Mouse (Mus musculus) neural tube, embryonic 15.5 days (tissue): ENCODE data around the gene Pgf. TPM values are rescaled to one million over a fixed set of nuclear protein-coding genes. Genes with fewer than 3 reads are reported as not detected.

Source experiments
- ATAC-seq: fragments of 200-750 bp; cut with Nextera tagmentation; 2 replicates; pipeline ENCODE4 v1.8.0; 2017; ENCODE audit warnings: mild to moderate bottlenecking, moderate TSS enrichment, moderate library complexity; ENCODE audit not compliant: low FRiP score
- H3K27ac ChIP-seq: fragments of 300-500 bp; sonication (generic); replicated peaks from 2 replicates; pipeline ENCODE4 v1.5.1; 2015; ENCODE audit warnings: mild to moderate bottlenecking, inconsistent platforms
- H3K27me3 ChIP-seq: fragments of 300-500 bp; sonication (generic); replicated peaks from 2 replicates; pipeline ENCODE4 v1.6.1; 2015; ENCODE audit warnings: inconsistent platforms
- H3K36me3 ChIP-seq: fragments of 300-500 bp; sonication (generic); 2 replicates; pipeline ENCODE4 v1.6.1; 2015; ENCODE audit warnings: inconsistent platforms
- H3K4me1 ChIP-seq: fragments of 300-500 bp; sonication (generic); 2 replicates; pipeline ENCODE4 v1.6.1; 2015; ENCODE audit warnings: inconsistent platforms
- H3K4me2 ChIP-seq: fragments of 300-500 bp; sonication (generic); 2 replicates; pipeline ENCODE4 v1.6.1; 2015; ENCODE audit warnings: inconsistent platforms, mild to moderate bottlenecking, moderate library complexity
- H3K4me3 ChIP-seq: fragments of 300-500 bp; sonication (generic); replicated peaks from 2 replicates; pipeline ENCODE4 v1.5.1; 2015; ENCODE audit warnings: mild to moderate bottlenecking, inconsistent platforms
- H3K9ac ChIP-seq: fragments of 300-500 bp; sonication (generic); replicated peaks from 2 replicates; pipeline ENCODE4 v1.6.1; 2015; ENCODE audit warnings: mild to moderate bottlenecking, inconsistent platforms
- H3K9me3 ChIP-seq: fragments of 300-500 bp; sonication (generic); replicated peaks from 2 replicates; pipeline ENCODE4 v1.6.1; 2016; ENCODE audit warnings: inconsistent platforms
- WGBS: fragments of 180-500 bp; shearing (Covaris S2); methylation state at CpG from one replicate; pipeline ENCODE4 v1.1.7; 2015; ENCODE audit warnings: mixed read lengths; 5-methylcytosine and 5-hydroxymethylcytosine counted together
- polyA plus RNA-seq: library from polyadenylated mRNA; unstranded; fragments of >200 nt; fragmentation: Nextera tagmentation; extraction: Ambion mirVana; gene quantifications from 2 replicates; pipeline ENCODE4 v1.2.1, GENCODE M21; 2015

The Pgf gene
- polyA plus RNA-seq, 1 experiment from 2014 or later: 11.1 TPM

- no peak overlapping the region for H3K27ac ChIP-seq
These were observed 8.8 kb upstream of the Pgf start for GRCm38 (mm10) chr12:85186361-85186760.

GRCm38 (mm10) chr12:85185810-85186209 lies 8.2 kb upstream of the Pgf start:
- Histone ChIP-seq H3K9me3 (no peaks in the 10 kb centered on the region), H3K27me3 (peaks cover 7% of the 10 kb centered on the region), H3K4me1 (peaks cover 18% of the 10 kb centered on the region), H3K36me3 (no peaks in the 10 kb centered on the region), H3K27ac (no peak overlapping the region), H3K4me2 (no peak overlapping the region), H3K4me3 (no peak overlapping the region), H3K9ac (no peak overlapping the region)
- ATAC-seq: no peak
- WGBS: 71% methylated on average over 8 of the region's 8 CpGs

More at GRCm38 (mm10) chr12:85186361-85186760, 8.8 kb upstream of the Pgf start:
- Histone ChIP-seq H3K4me2 (no peak overlapping the region), H3K9ac (no peak overlapping the region), H3K36me3 (no peaks in the 10 kb centered on the region), H3K27me3 (peaks cover 7% of the 10 kb centered on the region), H3K9me3 (no peaks in the 10 kb centered on the region), H3K4me3 (no peak overlapping the region), H3K4me1 (peaks cover 16% of the 10 kb centered on the region)
- 76% methylated on average over 7 of the region's 7 CpGs for WGBS
- ATAC-seq: no peak

GRCm38 (mm10) chr12:85184118-85184517 lies 6.5 kb upstream of the Pgf start:
- Histone ChIP-seq H3K4me3 (no peak overlapping the region), H3K9ac (no peak overlapping the region), H3K36me3 (no peaks in the 10 kb centered on the region), H3K4me2 (no peak overlapping the region), H3K4me1 (peaks cover 18% of the 10 kb centered on the region), H3K27me3 (peaks cover 10% of the 10 kb centered on the region), H3K9me3 (no peaks in the 10 kb centered on the region), H3K27ac (no peak overlapping the region)
- no peak for ATAC-seq
- 71% methylated on average over 5 of the region's 5 CpGs for WGBS

- H3K9me3 ChIP-seq: no peaks in the 10 kb centered on the region
- no peak overlapping the region for H3K27ac ChIP-seq
- peaks cover 17% of the 10 kb centered on the region for H3K27me3 ChIP-seq
- H3K36me3 ChIP-seq: no peaks in the 10 kb centered on the region
- H3K9ac ChIP-seq: no peak overlapping the region
- 72% methylated on average over 5 of the region's 5 CpGs for WGBS
- peaks cover 18% of the 10 kb centered on the region for H3K4me1 ChIP-seq
- no peak overlapping the region for H3K4me2 ChIP-seq
- no peak for ATAC-seq
- H3K4me3 ChIP-seq: no peak overlapping the region
These were observed 5.3 kb upstream of the Pgf start for GRCm38 (mm10) chr12:85182898-85183297.

- Histone ChIP-seq H3K4me2 (0 out of 2 replicates have a peak overlapping the region, but pooled peaks have one; percentile 3), H3K9me3 (no peaks in the 10 kb centered on the region), H3K9ac (no peak overlapping the region), H3K27me3 (peaks cover 23% of the 10 kb centered on the region), H3K27ac (no peak overlapping the region), H3K4me1 (peaks cover 22% of the 10 kb centered on the region), H3K4me3 (no peak overlapping the region), H3K36me3 (no peaks in the 10 kb centered on the region)
- ATAC-seq: peak; percentile 14; the same call in 1 of the 2 replicates
- 10% methylated on average over 8 of the region's 8 CpGs for WGBS
These were observed 4.7 kb upstream of the Pgf start for GRCm38 (mm10) chr12:85182345-85182643.

- Histone ChIP-seq H3K27me3 (peaks cover 24% of the 10 kb centered on the region), H3K9me3 (no peaks in the 10 kb centered on the region), H3K4me3 (no peak overlapping the region), H3K27ac (no peak overlapping the region), H3K4me1 (peaks cover 28% of the 10 kb centered on the region), H3K36me3 (no peaks in the 10 kb centered on the region), H3K9ac (no peak overlapping the region), H3K4me2 (0 out of 2 replicates have a peak overlapping the region, but pooled peaks have one; percentile 3)
- WGBS: 16% methylated on average over 17 of the region's 17 CpGs
- ATAC-seq: no peak; the same call in 1 of the 2 replicates
These were observed 4.1 kb upstream of the Pgf start for GRCm38 (mm10) chr12:85181475-85182344.

GRCm38 (mm10) chr12:85178294-85178693 lies 704 bp upstream of the Pgf start:
- Histone ChIP-seq H3K36me3 (no peaks in the 10 kb centered on the region), H3K4me1 (peaks cover 52% of the 10 kb centered on the region), H3K27ac (no peak overlapping the region), H3K27me3 (peaks cover 20% of the 10 kb centered on the region), H3K4me3 (no peak overlapping the region), H3K9me3 (no peaks in the 10 kb centered on the region), H3K9ac (no peak overlapping the region), H3K4me2 (no peak overlapping the region)
- WGBS: 86% methylated on average over 2 of the region's 2 CpGs
- ATAC-seq: no peak

GRCm38 (mm10) chr12:85176846-85177523 lies 605 bp downstream of the Pgf start:
- 5% methylated on average over 32 of the region's 32 CpGs for WGBS
- Histone ChIP-seq H3K27ac (no peak overlapping the region), H3K9ac (peak overlapping the region; percentile 32; the same call in 1 of the 2 replicates), H3K4me2 (peak overlapping the region; percentile 75), H3K36me3 (no peaks in the 10 kb centered on the region), H3K27me3 (peaks cover 17% of the 10 kb centered on the region), H3K4me3 (peak overlapping the region; percentile 35), H3K4me1 (peaks cover 42% of the 10 kb centered on the region), H3K9me3 (no peaks in the 10 kb centered on the region)
- no peak for ATAC-seq

- Histone ChIP-seq H3K9me3 (no peaks in the 10 kb centered on the region), H3K27me3 (peaks cover 17% of the 10 kb centered on the region), H3K9ac (peak overlapping the region; percentile 32; the same call in 1 of the 2 replicates), H3K4me2 (peak overlapping the region; percentile 75), H3K4me3 (peak overlapping the region; percentile 35), H3K27ac (peak overlapping the region; percentile 54), H3K4me1 (peaks cover 34% of the 10 kb centered on the region), H3K36me3 (no peaks in the 10 kb centered on the region)
- peak; percentile 77; the same call in 1 of the 2 replicates for ATAC-seq
- WGBS: 20% methylated on average over 11 of the region's 11 CpGs
These were observed 1.4 kb downstream of the Pgf start for GRCm38 (mm10) chr12:85175926-85176845.

- ATAC-seq: no peak; the same call in 1 of the 2 replicates
- H3K9ac ChIP-seq: no peak overlapping the region
These were observed 2.4 kb downstream of the Pgf start for GRCm38 (mm10) chr12:85175087-85175675.

GRCm38 (mm10) chr12:85174016-85174415 lies 3.6 kb downstream of the Pgf start:
- H3K27ac ChIP-seq: no peak overlapping the region
- H3K27me3 ChIP-seq: peaks cover 14% of the 10 kb centered on the region
- peaks cover 55% of the 10 kb centered on the region for H3K4me1 ChIP-seq
- 66% methylated on average over 7 of the region's 7 CpGs for WGBS
- peak overlapping the region; percentile 4; the same call in 1 of the 2 replicates for H3K4me2 ChIP-seq
- no peak overlapping the region for H3K9ac ChIP-seq
- no peaks in the 10 kb centered on the region for H3K9me3 ChIP-seq
- ATAC-seq: no peak
- H3K4me3 ChIP-seq: no peak overlapping the region
- H3K36me3 ChIP-seq: no peaks in the 10 kb centered on the region

More at GRCm38 (mm10) chr12:85175087-85175675, 2.4 kb downstream of the Pgf start:
- peak overlapping the region; percentile 75 for H3K4me2 ChIP-seq
- H3K4me1 ChIP-seq: peaks cover 43% of the 10 kb centered on the region
- no peaks in the 10 kb centered on the region for H3K9me3 ChIP-seq
- WGBS: 61% methylated on average over 16 of the region's 16 CpGs
- peaks cover 15% of the 10 kb centered on the region for H3K27me3 ChIP-seq
- H3K36me3 ChIP-seq: no peaks in the 10 kb centered on the region
- H3K4me3 ChIP-seq: peak overlapping the region; percentile 35
- H3K27ac ChIP-seq: peak overlapping the region; percentile 54
